Comparison of ENCODE assay signal across 7 mouse cellular contexts in genomic region chr9:114389905-114390748, GRCm38 (mm10). TPM values are rescaled to one million over a fixed set of nuclear protein-coding genes. Genes with fewer than 3 reads are reported as not detected.
A peak's percentile ranks its signal among the peaks of the same experiment; 100 is the strongest.
DNase-seq lines count a peak whose midpoint lies in the region; ATAC-seq lines count a peak whose summit lies in the region.

TSS of gene Crtap (minus strand) at chr9:114390675.

- peak; percentile 52 for DNase-seq in T-cell, adult 2 months (ENCODE audit: low spot score)
- DNase-seq in cerebellum, adult 18-20 months, result peak; percentile 35 to 59
- peak; percentile 62 for DNase-seq in forelimb bud, embryonic 11.5 days (ENCODE audit: low read depth, low spot score)
- DNase-seq in left cerebral cortex, adult 8-10 months (ENCODE audit: low spot score in 2 of 2), result peak; percentile 21 to 34
- DNase-seq in right cerebral cortex, postnatal 14 days, result peak; percentile 33

- ATAC-seq in hematopoietic stem cell, adult 5-6 weeks (replicated peaks in 1 of 2; ENCODE audit: insufficient read depth in 1 of 2, low FRiP score in 2 of 2, low TSS enrichment in 1 of 2, low read depth in 1 of 2, poor library complexity in 2 of 2, severe bottlenecking in 2 of 2), result peak; percentile 76 to 81
- ATAC-seq in megakaryocyte, adult 5-6 weeks (ENCODE audit: poor library complexity, severe bottlenecking), result peak; percentile 76

RNA-seq across cellular contexts. Expression of gene Crtap, which starts in this region (rescaled TPM):
- 21.4 and 36.7 TPM in 2 replicates for total RNA-seq in hematopoietic stem cell, adult 5-6 weeks (2017)
- total RNA-seq in left cerebral cortex, adult 8-10 months (2022), result 10 to 100 TPM in 1 of 4 experiments, 1 to 10 TPM in 3; 5.9 to 10.9 (median 7.6) TPM
- total RNA-seq in megakaryocyte, adult 5-6 weeks (2015), result 23.8 and 32.6 TPM in 2 replicates
- 5.6 and 13.1 TPM in 2 replicates for total RNA-seq in megakaryocyte, adult 5-6 weeks (2017)

Comparison
In these comparisons a context has a peak if more than half of its experiments do, and no peak if none do; other contexts are left out.
1. Peak in every context shown above with its lines: DNase-seq and ATAC-seq.